Mouse (Mus musculus) liver, adult 2 months (tissue): ENCODE measurements at regions not wholly inside any gene's neighbourhood (a gene's known extent, or its start where the extent isn't known, plus 50 kb on each side); places are given as distances from the start of the nearest gene placed in this dataset.

Experiments used
- CTCF ChIP-seq: fragments of 200-500 bp; IDR thresholded peaks from 2 replicates; pipeline ENCODE4 v1.5.1; 2011; ENCODE audit warnings: low read depth, low read length, control low read depth
- POLR2A ChIP-seq: fragments of 200-500 bp; IDR thresholded peaks from 2 replicates; pipeline ENCODE4 v1.6.1; 2011; ENCODE audit warnings: low read length, control low read depth; ENCODE audit not compliant: insufficient read depth; ENCODE audit errors: extremely low read depth

- TF ChIP-seq CTCF: no peak
- no peak for TF ChIP-seq POLR2A
These were observed 2359.8 kb downstream of the Poteg start for GRCm38 (mm10) chr8:29807274-29807673.
